Mouse (Mus musculus): ENCODE data around the gene 3110070M22Rik. TPM values are rescaled to one million over a fixed set of nuclear protein-coding genes. Genes with fewer than 3 reads are reported as not detected.
"Not testable (repeated sequence)": the region's sequence is repeated elsewhere in the genome, so short reads cannot be mapped to it uniquely, and the experiment has no call there.

The 3110070M22Rik gene
- 0.86 and 1.8 TPM in 2 replicates for polyA plus RNA-seq (2014; fragmentation: Nextera tagmentation; extraction: Ambion mirVana)

GRCm38 (mm10) chr13:119487880-119488580 lies at the start of gene 3110070M22Rik, which contains the start of gene Tmem267:
TSS of gene 3110070M22Rik (minus strand) at chr13:119488383.
TSS of gene Tmem267 (plus strand) at chr13:119488039.
- 80% methylated on average over 87 of the region's 87 CpGs for WGBS (ENCODE audit: insufficient replicate concordance)
- Histone ChIP-seq H3K27ac (ENCODE audit: low read depth, low read length) (0 out of 2 replicates have a peak within 1 kb of the TSS, but pooled peaks have one; percentile 6), H3K36me3 (ENCODE audit: control insufficient read depth, insufficient read depth, low read length) (peaks cover 10% of the 10 kb centered on the region), H3K9ac (ENCODE audit: low read depth, low read length) (no peak within 1 kb of the TSS), H3K4me2 (peak within 1 kb of the TSS; percentile 41), H3K4me1 (ENCODE audit: control insufficient read depth, insufficient read depth, low read length) (no peaks in the 10 kb centered on the region), H3K4me3 (ENCODE audit: low read depth, low read length) (no peak within 1 kb of the TSS), H3K9me3 (replicated peaks; ENCODE audit: control insufficient read depth, low read length) (peaks cover 12% of the 10 kb centered on the region), H3K27me3 (ENCODE audit: control insufficient read depth, insufficient read depth, low read length) (no peaks in the 10 kb centered on the region)
- no peak for ATAC-seq (replicated peaks; ENCODE audit: insufficient number of reproducible peaks, low FRiP score, low TSS enrichment)

GRCm38 (mm10) chr13:119494938-119495337 lies 6.8 kb upstream of the 3110070M22Rik start:
- H3K36me3 ChIP-seq (ENCODE audit: control insufficient read depth, insufficient read depth, low read length); H3K4me1 ChIP-seq (ENCODE audit: control insufficient read depth, insufficient read depth, low read length); H3K4me2 ChIP-seq; H3K27me3 ChIP-seq (ENCODE audit: control insufficient read depth, insufficient read depth, low read length); H3K9ac ChIP-seq (ENCODE audit: low read depth, low read length); H3K4me3 ChIP-seq (ENCODE audit: low read depth, low read length); H3K27ac ChIP-seq (ENCODE audit: low read depth, low read length): not testable (repeated sequence)
- peak; percentile 26 for ATAC-seq (replicated peaks; ENCODE audit: insufficient number of reproducible peaks, low FRiP score, low TSS enrichment)
- 91% methylated on average over 10 of the region's 22 CpGs for WGBS (ENCODE audit: insufficient replicate concordance)
- H3K9me3 ChIP-seq (replicated peaks; ENCODE audit: control insufficient read depth, low read length) = peaks cover 16% of the 10 kb centered on the region

- H3K36me3 ChIP-seq (ENCODE audit: control insufficient read depth, insufficient read depth, low read length); H3K27me3 ChIP-seq (ENCODE audit: control insufficient read depth, insufficient read depth, low read length); H3K27ac ChIP-seq (ENCODE audit: low read depth, low read length); ATAC-seq (replicated peaks; ENCODE audit: insufficient number of reproducible peaks, low FRiP score, low TSS enrichment); H3K4me3 ChIP-seq (ENCODE audit: low read depth, low read length); H3K4me1 ChIP-seq (ENCODE audit: control insufficient read depth, insufficient read depth, low read length); H3K4me2 ChIP-seq; H3K9ac ChIP-seq (ENCODE audit: low read depth, low read length): not testable (repeated sequence)
- 87% methylated on average over 10 of the region's 10 CpGs for WGBS (ENCODE audit: insufficient replicate concordance)
- H3K9me3 ChIP-seq (replicated peaks; ENCODE audit: control insufficient read depth, low read length) = peaks cover 16% of the 10 kb centered on the region
These were observed 3.9 kb upstream of the 3110070M22Rik start for GRCm38 (mm10) chr13:119492083-119492482.

- Histone ChIP-seq H3K4me1 (ENCODE audit: control insufficient read depth, insufficient read depth, low read length) (no peaks in the 10 kb centered on the region), H3K36me3 (ENCODE audit: control insufficient read depth, insufficient read depth, low read length) (peaks cover 10% of the 10 kb centered on the region), H3K4me2 (peak overlapping the region; percentile 41), H3K9ac (ENCODE audit: low read depth, low read length) (no peak overlapping the region), H3K27me3 (ENCODE audit: control insufficient read depth, insufficient read depth, low read length) (no peaks in the 10 kb centered on the region), H3K4me3 (ENCODE audit: low read depth, low read length) (no peak overlapping the region), H3K27ac (ENCODE audit: low read depth, low read length) (no peak overlapping the region), H3K9me3 (replicated peaks; ENCODE audit: control insufficient read depth, low read length) (peaks cover 12% of the 10 kb centered on the region)
- ATAC-seq (replicated peaks; ENCODE audit: insufficient number of reproducible peaks, low FRiP score, low TSS enrichment) = no peak
- 64% methylated on average over 7 of the region's 7 CpGs for WGBS (ENCODE audit: insufficient replicate concordance)
These were observed 829 bp downstream of the 3110070M22Rik start for GRCm38 (mm10) chr13:119487354-119487753.

GRCm38 (mm10) chr13:119477789-119478188 lies 10.4 kb downstream of the 3110070M22Rik start:
- no peak overlapping the region for H3K9ac ChIP-seq (ENCODE audit: low read depth, low read length)
- 95% methylated on average over 2 of the region's 2 CpGs for WGBS (ENCODE audit: insufficient replicate concordance)
- no peaks in the 10 kb centered on the region for H3K27me3 ChIP-seq (ENCODE audit: control insufficient read depth, insufficient read depth, low read length)
- no peak overlapping the region for H3K27ac ChIP-seq (ENCODE audit: low read depth, low read length)
- no peaks in the 10 kb centered on the region for H3K9me3 ChIP-seq (replicated peaks; ENCODE audit: control insufficient read depth, low read length)
- H3K36me3 ChIP-seq (ENCODE audit: control insufficient read depth, insufficient read depth, low read length) = peaks cover 25% of the 10 kb centered on the region
- ATAC-seq (replicated peaks; ENCODE audit: insufficient number of reproducible peaks, low FRiP score, low TSS enrichment) = no peak
- no peak overlapping the region for H3K4me2 ChIP-seq
- no peaks in the 10 kb centered on the region for H3K4me1 ChIP-seq (ENCODE audit: control insufficient read depth, insufficient read depth, low read length)
- no peak overlapping the region for H3K4me3 ChIP-seq (ENCODE audit: low read depth, low read length)

- ATAC-seq (replicated peaks; ENCODE audit: insufficient number of reproducible peaks, low FRiP score, low TSS enrichment) = no peak
- Histone ChIP-seq H3K4me3 (ENCODE audit: low read depth, low read length) (no peak overlapping the region), H3K36me3 (ENCODE audit: control insufficient read depth, insufficient read depth, low read length) (peaks cover 23% of the 10 kb centered on the region), H3K9ac (ENCODE audit: low read depth, low read length) (no peak overlapping the region), H3K4me1 (ENCODE audit: control insufficient read depth, insufficient read depth, low read length) (no peaks in the 10 kb centered on the region), H3K4me2 (no peak overlapping the region), H3K27ac (ENCODE audit: low read depth, low read length) (no peak overlapping the region), H3K9me3 (replicated peaks; ENCODE audit: control insufficient read depth, low read length) (no peaks in the 10 kb centered on the region), H3K27me3 (ENCODE audit: control insufficient read depth, insufficient read depth, low read length) (no peaks in the 10 kb centered on the region)
- WGBS (ENCODE audit: insufficient replicate concordance) = 49% methylated on average over 9 of the region's 9 CpGs
These were observed 11.6 kb downstream of the 3110070M22Rik start for GRCm38 (mm10) chr13:119476631-119477030.

GRCm38 (mm10) chr13:119462596-119463560 lies 25.3 kb downstream of the 3110070M22Rik start, which contains the start of gene 4833420G17Rik:
TSS of gene 4833420G17Rik (plus strand) at chr13:119462768.
- WGBS (ENCODE audit: insufficient replicate concordance) = 9% methylated on average over 57 of the region's 57 CpGs

GRCm38 (mm10) chr13:119461900-119462595 lies 26.1 kb downstream of the 3110070M22Rik start:
- Histone ChIP-seq H3K4me2 (peak overlapping the region; percentile 79), H3K36me3 (ENCODE audit: control insufficient read depth, insufficient read depth, low read length) (peaks cover 10% of the 10 kb centered on the region), H3K9ac (ENCODE audit: low read depth, low read length) (peak overlapping the region; percentile 85), H3K4me3 (ENCODE audit: low read depth, low read length) (peak overlapping the region; percentile 86), H3K27me3 (ENCODE audit: control insufficient read depth, insufficient read depth, low read length) (no peaks in the 10 kb centered on the region), H3K9me3 (replicated peaks; ENCODE audit: control insufficient read depth, low read length) (no peaks in the 10 kb centered on the region), H3K4me1 (ENCODE audit: control insufficient read depth, insufficient read depth, low read length) (peaks cover 10% of the 10 kb centered on the region; the same call in 1 of the 2 replicates), H3K27ac (ENCODE audit: low read depth, low read length) (peak overlapping the region; percentile 70; the same call in 1 of the 2 replicates)
- peak; percentile 17; the same call in 1 of the 2 replicates for ATAC-seq (replicated peaks; ENCODE audit: insufficient number of reproducible peaks, low FRiP score, low TSS enrichment)
- WGBS (ENCODE audit: insufficient replicate concordance) = 17% methylated on average over 10 of the region's 10 CpGs

More at GRCm38 (mm10) chr13:119462596-119463560, 25.3 kb downstream of the 3110070M22Rik start, which contains the start of gene 4833420G17Rik:
- H3K9ac ChIP-seq (ENCODE audit: low read depth, low read length) = peak within 1 kb of the TSS; percentile 85
- peak; percentile 90 for ATAC-seq (replicated peaks; ENCODE audit: insufficient number of reproducible peaks, low FRiP score, low TSS enrichment)
- H3K4me1 ChIP-seq (ENCODE audit: control insufficient read depth, insufficient read depth, low read length) = peaks cover 10% of the 10 kb centered on the region; the same call in 1 of the 2 replicates
- H3K27me3 ChIP-seq (ENCODE audit: control insufficient read depth, insufficient read depth, low read length) = no peaks in the 10 kb centered on the region
- peak within 1 kb of the TSS; percentile 70; the same call in 1 of the 2 replicates for H3K27ac ChIP-seq (ENCODE audit: low read depth, low read length)
- peaks cover 13% of the 10 kb centered on the region for H3K36me3 ChIP-seq (ENCODE audit: control insufficient read depth, insufficient read depth, low read length)
- peak within 1 kb of the TSS; percentile 86 for H3K4me3 ChIP-seq (ENCODE audit: low read depth, low read length)
- H3K4me2 ChIP-seq = peak within 1 kb of the TSS; percentile 79
- H3K9me3 ChIP-seq (replicated peaks; ENCODE audit: control insufficient read depth, low read length) = no peaks in the 10 kb centered on the region
